Mouse (Mus musculus): ENCODE data around the gene Cryzl2. TPM values are rescaled to one million over a fixed set of nuclear protein-coding genes. Genes with fewer than 3 reads are reported as not detected.

Cryzl2 gene
- polyA plus RNA-seq, 1 experiment = 0.09 TPM

- H3K27me3 ChIP-seq (ENCODE audit: control insufficient read depth, insufficient read depth, insufficient read length) = no peaks in the 10 kb centered on the region
- H3K79me2 ChIP-seq (ENCODE audit: control insufficient read depth, insufficient read depth) = no peaks in the 10 kb centered on the region
- no peak overlapping the region for H3ac ChIP-seq (ENCODE audit: control insufficient read depth, insufficient read length, low read depth)
- no peaks in the 10 kb centered on the region for H3K36me3 ChIP-seq (ENCODE audit: control insufficient read depth, insufficient read depth)
- H3K4me3 ChIP-seq (ENCODE audit: insufficient read depth, poor library complexity, severe bottlenecking) = no peak overlapping the region
- TF ChIP-seq FOSL1 (IDR thresholded peaks at IDR 0.05; ENCODE audit: insufficient read depth, low read length, poor library complexity, severe bottlenecking) (no peak), CEBPB (IDR thresholded peaks at IDR 0.05; ENCODE audit: low read depth) (no peak), MAX (IDR thresholded peaks at IDR 0.05) (no peak), CTCF (IDR thresholded peaks at IDR 0.05; ENCODE audit: control insufficient read depth, insufficient read depth, insufficient read length) (no peak), USF1 (IDR thresholded peaks at IDR 0.05; ENCODE audit: low read depth) (no peak), MYOD1 (IDR thresholded peaks at IDR 0.05; ENCODE audit: control insufficient read depth, insufficient read length, low read depth) (no peak)
- no peaks in the 10 kb centered on the region for H3K79me3 ChIP-seq (ENCODE audit: low read depth)
These were observed 31.4 kb upstream of the Cryzl2 start for GRCm38 (mm10) chr1:157426933-157427332.

GRCm38 (mm10) chr1:157427604-157428003, 30.8 kb upstream of the Cryzl2 start:
- no peaks in the 10 kb centered on the region for H3K36me3 ChIP-seq (ENCODE audit: control insufficient read depth, insufficient read depth)
- H3ac ChIP-seq (ENCODE audit: control insufficient read depth, insufficient read length, low read depth) = no peak overlapping the region
- H3K27me3 ChIP-seq (ENCODE audit: control insufficient read depth, insufficient read depth, insufficient read length) = no peaks in the 10 kb centered on the region
- H3K79me2 ChIP-seq (ENCODE audit: control insufficient read depth, insufficient read depth) = no peaks in the 10 kb centered on the region
- H3K79me3 ChIP-seq (ENCODE audit: low read depth) = no peaks in the 10 kb centered on the region
- no peak for TF ChIP-seq CEBPB (IDR thresholded peaks at IDR 0.05; ENCODE audit: low read depth)
- TF ChIP-seq USF1 (IDR thresholded peaks at IDR 0.05; ENCODE audit: low read depth) = no peak
- TF ChIP-seq MAX (IDR thresholded peaks at IDR 0.05) = no peak
- TF ChIP-seq FOSL1 (IDR thresholded peaks at IDR 0.05; ENCODE audit: insufficient read depth, low read length, poor library complexity, severe bottlenecking) = no peak
- TF ChIP-seq CTCF (IDR thresholded peaks at IDR 0.05; ENCODE audit: control insufficient read depth, insufficient read depth, insufficient read length) = no peak
- no peak for TF ChIP-seq MYOG (IDR thresholded peaks at IDR 0.05; ENCODE audit: control insufficient read depth, extremely low read depth, insufficient read length)
- no peak for TF ChIP-seq MYOD1 (IDR thresholded peaks at IDR 0.05; ENCODE audit: control insufficient read depth, insufficient read length, low read depth)
- H3K4me3 ChIP-seq (ENCODE audit: insufficient read depth, poor library complexity, severe bottlenecking) = no peak overlapping the region

GRCm38 (mm10) chr1:157428366-157428765, 30.0 kb upstream of the Cryzl2 start:
- Histone ChIP-seq H3K27me3 (ENCODE audit: control insufficient read depth, insufficient read depth, insufficient read length) (no peaks in the 10 kb centered on the region), H3K79me2 (ENCODE audit: control insufficient read depth, insufficient read depth) (no peaks in the 10 kb centered on the region), H3K79me3 (ENCODE audit: low read depth) (no peaks in the 10 kb centered on the region), H3K36me3 (ENCODE audit: control insufficient read depth, insufficient read depth) (no peaks in the 10 kb centered on the region), H3K4me3 (ENCODE audit: insufficient read depth, poor library complexity, severe bottlenecking) (no peak overlapping the region), H3ac (ENCODE audit: control insufficient read depth, insufficient read length, low read depth) (no peak overlapping the region)
- TF ChIP-seq MAX (IDR thresholded peaks at IDR 0.05) = no peak
- no peak for TF ChIP-seq CEBPB (IDR thresholded peaks at IDR 0.05; ENCODE audit: low read depth)
- no peak for TF ChIP-seq MYOD1 (IDR thresholded peaks at IDR 0.05; ENCODE audit: control insufficient read depth, insufficient read length, low read depth)
- no peak for TF ChIP-seq CTCF (IDR thresholded peaks at IDR 0.05; ENCODE audit: control insufficient read depth, insufficient read depth, insufficient read length)
- TF ChIP-seq MYOG (IDR thresholded peaks at IDR 0.05; ENCODE audit: control insufficient read depth, extremely low read depth, insufficient read length) = no peak
- no peak for TF ChIP-seq FOSL1 (IDR thresholded peaks at IDR 0.05; ENCODE audit: insufficient read depth, low read length, poor library complexity, severe bottlenecking)
- TF ChIP-seq USF1 (IDR thresholded peaks at IDR 0.05; ENCODE audit: low read depth) = no peak

DNA sequence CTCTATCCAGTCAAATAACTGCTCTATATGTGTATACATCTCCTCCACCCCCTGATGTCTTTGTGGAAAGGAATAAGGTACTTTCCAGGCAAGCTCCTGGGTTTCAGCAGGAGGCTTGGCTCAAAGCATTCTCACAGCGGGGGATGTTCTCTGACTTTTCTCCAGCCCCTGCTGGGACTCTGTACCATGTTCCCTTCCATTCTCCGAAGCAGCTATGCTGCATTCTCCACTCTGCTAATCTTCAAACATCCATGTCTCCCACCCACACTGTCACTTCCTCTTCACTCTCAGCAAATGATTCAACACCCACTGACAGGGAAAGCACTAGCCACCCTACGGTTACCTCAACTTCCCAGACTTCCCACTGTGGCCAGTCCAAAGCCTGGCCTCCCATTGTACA, 25.1 kb upstream of the Cryzl2 start:
- TF ChIP-seq MAX (IDR thresholded peaks at IDR 0.05) (no peak), MYOD1 (IDR thresholded peaks at IDR 0.05; ENCODE audit: control insufficient read depth, insufficient read length, low read depth) (no peak)
- Histone ChIP-seq H3ac (ENCODE audit: control insufficient read depth, insufficient read length, low read depth) (no peak overlapping the region), H3K79me3 (ENCODE audit: low read depth) (no peaks in the 10 kb centered on the region), H3K27me3 (ENCODE audit: control insufficient read depth, insufficient read depth, insufficient read length) (no peaks in the 10 kb centered on the region), H3K79me2 (ENCODE audit: control insufficient read depth, insufficient read depth) (no peaks in the 10 kb centered on the region), H3K4me3 (ENCODE audit: insufficient read depth, poor library complexity, severe bottlenecking) (no peak overlapping the region), H3K36me3 (ENCODE audit: control insufficient read depth, insufficient read depth) (no peaks in the 10 kb centered on the region)

- no peak for TF ChIP-seq CTCF (IDR thresholded peaks at IDR 0.05; ENCODE audit: control insufficient read depth, insufficient read depth, insufficient read length)
- TF ChIP-seq MAX (IDR thresholded peaks at IDR 0.05) = no peak
- no peak for TF ChIP-seq CEBPB (IDR thresholded peaks at IDR 0.05; ENCODE audit: low read depth)
- TF ChIP-seq MYOD1 (IDR thresholded peaks at IDR 0.05; ENCODE audit: control insufficient read depth, insufficient read length, low read depth) = no peak
- no peak for TF ChIP-seq MYOG (IDR thresholded peaks at IDR 0.05; ENCODE audit: control insufficient read depth, extremely low read depth, insufficient read length)
- no peak for TF ChIP-seq FOSL1 (IDR thresholded peaks at IDR 0.05; ENCODE audit: insufficient read depth, low read length, poor library complexity, severe bottlenecking)
- no peak for TF ChIP-seq USF1 (IDR thresholded peaks at IDR 0.05; ENCODE audit: low read depth)
- no peaks in the 10 kb centered on the region for H3K79me2 ChIP-seq (ENCODE audit: control insufficient read depth, insufficient read depth)
These were observed 24.0 kb upstream of the Cryzl2 start for GRCm38 (mm10) chr1:157434404-157434803.

DNA sequence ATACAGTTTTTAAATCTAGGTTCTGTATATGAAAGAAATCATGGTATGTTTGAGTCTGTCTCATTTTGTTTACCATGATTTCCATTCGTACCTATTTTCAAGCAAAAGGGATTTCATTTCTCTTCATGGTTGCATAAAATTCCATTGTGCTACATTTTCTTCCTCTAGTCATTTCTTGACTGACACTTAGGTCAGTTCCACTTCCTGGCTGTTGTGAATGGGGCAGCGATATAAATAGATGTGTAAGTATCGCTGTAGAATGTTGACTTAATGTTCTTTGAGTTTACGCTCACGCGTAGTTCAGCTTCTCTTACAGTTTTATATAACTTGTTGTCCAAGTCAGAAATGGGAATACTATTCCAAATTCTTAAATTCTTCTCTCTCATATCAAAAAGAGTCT, 22.5 kb upstream of the Cryzl2 start:
- no peak overlapping the region for H3K4me3 ChIP-seq (ENCODE audit: insufficient read depth, poor library complexity, severe bottlenecking)
- no peaks in the 10 kb centered on the region for H3K79me3 ChIP-seq (ENCODE audit: low read depth)
- no peaks in the 10 kb centered on the region for H3K79me2 ChIP-seq (ENCODE audit: control insufficient read depth, insufficient read depth)
- H3K36me3 ChIP-seq (ENCODE audit: control insufficient read depth, insufficient read depth) = no peaks in the 10 kb centered on the region
- no peaks in the 10 kb centered on the region for H3K27me3 ChIP-seq (ENCODE audit: control insufficient read depth, insufficient read depth, insufficient read length)
- H3ac ChIP-seq (ENCODE audit: control insufficient read depth, insufficient read length, low read depth) = no peak overlapping the region
- TF ChIP-seq MAX (IDR thresholded peaks at IDR 0.05) (no peak), USF1 (IDR thresholded peaks at IDR 0.05; ENCODE audit: low read depth) (no peak), CEBPB (IDR thresholded peaks at IDR 0.05; ENCODE audit: low read depth) (no peak), CTCF (IDR thresholded peaks at IDR 0.05; ENCODE audit: control insufficient read depth, insufficient read depth, insufficient read length) (no peak), MYOD1 (IDR thresholded peaks at IDR 0.05; ENCODE audit: control insufficient read depth, insufficient read length, low read depth) (no peak), MYOG (IDR thresholded peaks at IDR 0.05; ENCODE audit: control insufficient read depth, extremely low read depth, insufficient read length) (no peak), FOSL1 (IDR thresholded peaks at IDR 0.05; ENCODE audit: insufficient read depth, low read length, poor library complexity, severe bottlenecking) (no peak)

More at GRCm38 (mm10) chr1:157434404-157434803, 24.0 kb upstream of the Cryzl2 start:
- H3K79me3 ChIP-seq (ENCODE audit: low read depth) = no peaks in the 10 kb centered on the region
- no peaks in the 10 kb centered on the region for H3K36me3 ChIP-seq (ENCODE audit: control insufficient read depth, insufficient read depth)
- no peak overlapping the region for H3K4me3 ChIP-seq (ENCODE audit: insufficient read depth, poor library complexity, severe bottlenecking)
- no peak overlapping the region for H3ac ChIP-seq (ENCODE audit: control insufficient read depth, insufficient read length, low read depth)
- H3K27me3 ChIP-seq (ENCODE audit: control insufficient read depth, insufficient read depth, insufficient read length) = no peaks in the 10 kb centered on the region

All from C2C12 (cell line).